Mouse (Mus musculus): ENCODE data around the gene Cpne9. TPM values are rescaled to one million over a fixed set of nuclear protein-coding genes. Genes with fewer than 3 reads are reported as not detected.
A peak's percentile ranks its signal among the peaks of the same experiment; 100 is the strongest.

The Cpne9 gene
- polyA plus RNA-seq, 1 experiment from 2014 or later = 0.13 TPM

- 1% methylated on average over 21 of the region's 22 CpGs for WGBS
- no peak overlapping the region for H3K9ac ChIP-seq (ENCODE audit: low read length)
- peak; percentile 54 for DNase-seq (ENCODE audit: low spot score)
Measured at GRCm38 (mm10) chr6:113282969-113283368, 862 bp downstream of the Cpne9 start.

GRCm38 (mm10) chr6:113283500-113283899 is 1.4 kb downstream of the Cpne9 start:
- Histone ChIP-seq H3K4me3 (ENCODE audit: low read depth, low read length) (no peak overlapping the region), H3K4me1 (replicated peaks; ENCODE audit: control insufficient read depth, insufficient read depth, low read length) (peaks cover 7% of the 10 kb centered on the region; the same call in 1 of the 2 replicates), H3K4me2 (ENCODE audit: low read depth, low read length, severe bottlenecking) (no peak overlapping the region; the same call in 1 of the 2 replicates), H3K27me3 (ENCODE audit: control insufficient read depth, insufficient read depth, low read length) (peaks cover 27% of the 10 kb centered on the region), H3K9me3 (ENCODE audit: control insufficient read depth, low read length) (no peaks in the 10 kb centered on the region), H3K9ac (ENCODE audit: low read length) (no peak overlapping the region), H3K36me3 (ENCODE audit: control insufficient read depth, insufficient read depth, low read length) (no peaks in the 10 kb centered on the region), H3K27ac (ENCODE audit: low read depth, low read length) (no peak overlapping the region)
- DNase-seq (ENCODE audit: low spot score) (no peak), ATAC-seq (replicated peaks; ENCODE audit: low FRiP score) (no peak)
- 6% methylated on average over 6 of the region's 6 CpGs for WGBS

More at GRCm38 (mm10) chr6:113282969-113283368, 862 bp downstream of the Cpne9 start:
- Histone ChIP-seq H3K4me3 (ENCODE audit: low read depth, low read length) (0 out of 2 replicates have a peak overlapping the region, but pooled peaks have one; percentile 10), H3K4me2 (ENCODE audit: low read depth, low read length, severe bottlenecking) (peak overlapping the region; percentile 18; the same call in 1 of the 2 replicates), H3K9me3 (ENCODE audit: control insufficient read depth, low read length) (no peaks in the 10 kb centered on the region), H3K4me1 (replicated peaks; ENCODE audit: control insufficient read depth, insufficient read depth, low read length) (peaks cover 7% of the 10 kb centered on the region; the same call in 1 of the 2 replicates), H3K27ac (ENCODE audit: low read depth, low read length) (no peak overlapping the region), H3K27me3 (ENCODE audit: control insufficient read depth, insufficient read depth, low read length) (peaks cover 27% of the 10 kb centered on the region), H3K36me3 (ENCODE audit: control insufficient read depth, insufficient read depth, low read length) (no peaks in the 10 kb centered on the region)
- ATAC-seq (replicated peaks; ENCODE audit: low FRiP score) = 0 out of 2 replicates have a peak, but pooled peaks have one; percentile 34

- H3K9ac ChIP-seq (ENCODE audit: low read length) = no peak overlapping the region
- H3K27ac ChIP-seq (ENCODE audit: low read depth, low read length) = no peak overlapping the region
- 81% methylated on average over 3 of the region's 3 CpGs for WGBS
- no peak overlapping the region for H3K4me3 ChIP-seq (ENCODE audit: low read depth, low read length)
- H3K36me3 ChIP-seq (ENCODE audit: control insufficient read depth, insufficient read depth, low read length) = no peaks in the 10 kb centered on the region
- peaks cover 7% of the 10 kb centered on the region; the same call in 1 of the 2 replicates for H3K4me1 ChIP-seq (replicated peaks; ENCODE audit: control insufficient read depth, insufficient read depth, low read length)
- H3K9me3 ChIP-seq (ENCODE audit: control insufficient read depth, low read length) = no peaks in the 10 kb centered on the region
- H3K27me3 ChIP-seq (ENCODE audit: control insufficient read depth, insufficient read depth, low read length) = peaks cover 27% of the 10 kb centered on the region
- ATAC-seq (replicated peaks; ENCODE audit: low FRiP score) (no peak), DNase-seq (ENCODE audit: low spot score) (no peak)
- H3K4me2 ChIP-seq (ENCODE audit: low read depth, low read length, severe bottlenecking) = no peak overlapping the region
Measured at GRCm38 (mm10) chr6:113284931-113285330, 2.8 kb downstream of the Cpne9 start.

GRCm38 (mm10) chr6:113286316-113286715 is 4.2 kb downstream of the Cpne9 start:
- no peak overlapping the region for H3K27ac ChIP-seq (ENCODE audit: low read depth, low read length)
- no peaks in the 10 kb centered on the region for H3K9me3 ChIP-seq (ENCODE audit: control insufficient read depth, low read length)
- H3K4me1 ChIP-seq (replicated peaks; ENCODE audit: control insufficient read depth, insufficient read depth, low read length) = peaks cover 7% of the 10 kb centered on the region; the same call in 1 of the 2 replicates
- DNase-seq (ENCODE audit: low spot score) (no peak), ATAC-seq (replicated peaks; ENCODE audit: low FRiP score) (no peak)
- no peak overlapping the region for H3K4me3 ChIP-seq (ENCODE audit: low read depth, low read length)
- WGBS = 70% methylated on average over 1 of the region's 1 CpGs
- no peaks in the 10 kb centered on the region for H3K36me3 ChIP-seq (ENCODE audit: control insufficient read depth, insufficient read depth, low read length)
- no peak overlapping the region for H3K9ac ChIP-seq (ENCODE audit: low read length)
- H3K27me3 ChIP-seq (ENCODE audit: control insufficient read depth, insufficient read depth, low read length) = peaks cover 27% of the 10 kb centered on the region
- no peak overlapping the region for H3K4me2 ChIP-seq (ENCODE audit: low read depth, low read length, severe bottlenecking)

GRCm38 (mm10) chr6:113287236-113287635 is 5.1 kb downstream of the Cpne9 start:
- Histone ChIP-seq H3K9ac (ENCODE audit: low read length) (no peak overlapping the region), H3K4me1 (replicated peaks; ENCODE audit: control insufficient read depth, insufficient read depth, low read length) (peaks cover 5% of the 10 kb centered on the region; the same call in 1 of the 2 replicates), H3K4me2 (ENCODE audit: low read depth, low read length, severe bottlenecking) (no peak overlapping the region), H3K36me3 (ENCODE audit: control insufficient read depth, insufficient read depth, low read length) (no peaks in the 10 kb centered on the region), H3K4me3 (ENCODE audit: low read depth, low read length) (no peak overlapping the region), H3K27ac (ENCODE audit: low read depth, low read length) (no peak overlapping the region), H3K9me3 (ENCODE audit: control insufficient read depth, low read length) (no peaks in the 10 kb centered on the region), H3K27me3 (ENCODE audit: control insufficient read depth, insufficient read depth, low read length) (peaks cover 22% of the 10 kb centered on the region)
- DNase-seq (ENCODE audit: low spot score) (no peak), ATAC-seq (replicated peaks; ENCODE audit: low FRiP score) (no peak)
- WGBS = 77% methylated on average over 4 of the region's 4 CpGs

- WGBS = 94% methylated on average over 15 of the region's 15 CpGs
- Histone ChIP-seq H3K4me2 (ENCODE audit: low read depth, low read length, severe bottlenecking) (no peak overlapping the region), H3K36me3 (ENCODE audit: control insufficient read depth, insufficient read depth, low read length) (no peaks in the 10 kb centered on the region), H3K9ac (ENCODE audit: low read length) (no peak overlapping the region), H3K27me3 (ENCODE audit: control insufficient read depth, insufficient read depth, low read length) (peaks cover 3% of the 10 kb centered on the region; the same call in 1 of the 2 replicates), H3K4me3 (ENCODE audit: low read depth, low read length) (no peak overlapping the region), H3K27ac (ENCODE audit: low read depth, low read length) (no peak overlapping the region), H3K9me3 (ENCODE audit: control insufficient read depth, low read length) (no peaks in the 10 kb centered on the region), H3K4me1 (replicated peaks; ENCODE audit: control insufficient read depth, insufficient read depth, low read length) (no peaks in the 10 kb centered on the region)
- ATAC-seq (replicated peaks; ENCODE audit: low FRiP score) (no peak), DNase-seq (ENCODE audit: low spot score) (no peak)
Measured at GRCm38 (mm10) chr6:113289346-113289745, 7.2 kb downstream of the Cpne9 start.

GRCm38 (mm10) chr6:113290346-113290745 is 8.2 kb downstream of the Cpne9 start:
- H3K9me3 ChIP-seq (ENCODE audit: control insufficient read depth, low read length) = no peaks in the 10 kb centered on the region
- H3K4me1 ChIP-seq (replicated peaks; ENCODE audit: control insufficient read depth, insufficient read depth, low read length) = no peaks in the 10 kb centered on the region
- H3K36me3 ChIP-seq (ENCODE audit: control insufficient read depth, insufficient read depth, low read length) = no peaks in the 10 kb centered on the region
- no peak overlapping the region for H3K9ac ChIP-seq (ENCODE audit: low read length)
- no peak overlapping the region for H3K27ac ChIP-seq (ENCODE audit: low read depth, low read length)
- H3K4me3 ChIP-seq (ENCODE audit: low read depth, low read length) = no peak overlapping the region
- 76% methylated on average over 6 of the region's 6 CpGs for WGBS
- DNase-seq (ENCODE audit: low spot score) = no peak
- no peak for ATAC-seq (replicated peaks; ENCODE audit: low FRiP score)
- no peak overlapping the region for H3K4me2 ChIP-seq (ENCODE audit: low read depth, low read length, severe bottlenecking)
- H3K27me3 ChIP-seq (ENCODE audit: control insufficient read depth, insufficient read depth, low read length) = no peaks in the 10 kb centered on the region

- Histone ChIP-seq H3K27me3 (ENCODE audit: control insufficient read depth, insufficient read depth, low read length) (no peaks in the 10 kb centered on the region), H3K4me1 (replicated peaks; ENCODE audit: control insufficient read depth, insufficient read depth, low read length) (no peaks in the 10 kb centered on the region), H3K9me3 (ENCODE audit: control insufficient read depth, low read length) (no peaks in the 10 kb centered on the region), H3K4me3 (ENCODE audit: low read depth, low read length) (no peak overlapping the region), H3K9ac (ENCODE audit: low read length) (no peak overlapping the region), H3K36me3 (ENCODE audit: control insufficient read depth, insufficient read depth, low read length) (no peaks in the 10 kb centered on the region), H3K4me2 (ENCODE audit: low read depth, low read length, severe bottlenecking) (no peak overlapping the region), H3K27ac (ENCODE audit: low read depth, low read length) (no peak overlapping the region)
- no peak for DNase-seq (ENCODE audit: low spot score)
- 75% methylated on average over 5 of the region's 5 CpGs for WGBS
- ATAC-seq (replicated peaks; ENCODE audit: low FRiP score) = no peak
Measured at GRCm38 (mm10) chr6:113292938-113293337, 10.8 kb downstream of the Cpne9 start.

- DNase-seq (ENCODE audit: low spot score) = no peak
- H3K9ac ChIP-seq (ENCODE audit: low read length) = no peak overlapping the region
- ATAC-seq (replicated peaks; ENCODE audit: low FRiP score) = no peak
Measured at GRCm38 (mm10) chr6:113296046-113296445, 13.9 kb downstream of the Cpne9 start.

More at GRCm38 (mm10) chr6:113296046-113296445, 13.9 kb downstream of the Cpne9 start:
- no peaks in the 10 kb centered on the region for H3K9me3 ChIP-seq (ENCODE audit: control insufficient read depth, low read length)
- H3K4me2 ChIP-seq (ENCODE audit: low read depth, low read length, severe bottlenecking) = no peak overlapping the region
- no peaks in the 10 kb centered on the region for H3K27me3 ChIP-seq (ENCODE audit: control insufficient read depth, insufficient read depth, low read length)
- no peak overlapping the region for H3K4me3 ChIP-seq (ENCODE audit: low read depth, low read length)
- no peaks in the 10 kb centered on the region for H3K4me1 ChIP-seq (replicated peaks; ENCODE audit: control insufficient read depth, insufficient read depth, low read length)
- H3K27ac ChIP-seq (ENCODE audit: low read depth, low read length) = no peak overlapping the region
- H3K36me3 ChIP-seq (ENCODE audit: control insufficient read depth, insufficient read depth, low read length) = no peaks in the 10 kb centered on the region
- WGBS = 72% methylated on average over 2 of the region's 2 CpGs
